Mouse (Mus musculus) liver, adult 2 months (tissue): Measurements from ENCODE around the gene Spns1.

Source experiments
- CTCF ChIP-seq: fragments of 200-500 bp; IDR thresholded peaks from 2 replicates; pipeline ENCODE4 v1.5.1; 2011; ENCODE audit warnings: low read depth, low read length, control low read depth
- POLR2A ChIP-seq: fragments of 200-500 bp; IDR thresholded peaks from 2 replicates; pipeline ENCODE4 v1.6.1; 2011; ENCODE audit warnings: low read length, control low read depth; ENCODE audit not compliant: insufficient read depth; ENCODE audit errors: extremely low read depth

DNA sequence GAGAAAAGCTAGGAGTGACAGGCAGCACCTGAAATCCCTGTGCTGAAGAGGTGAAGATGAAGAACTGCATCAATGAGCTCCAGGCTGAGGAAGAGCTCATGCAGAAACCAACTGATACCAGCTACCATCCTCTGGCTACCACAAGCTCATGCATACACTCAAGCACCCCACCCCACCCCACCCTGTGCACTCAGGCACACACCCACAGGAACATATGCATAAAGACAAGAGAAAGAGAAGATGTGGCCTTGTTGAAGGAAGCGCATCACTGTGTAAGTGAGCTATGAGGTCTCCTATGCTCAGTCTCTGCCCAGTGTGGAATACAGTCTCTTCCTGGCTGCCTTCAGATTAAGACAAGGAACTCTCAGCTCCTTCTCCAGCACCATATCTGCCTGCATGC lies 10.9 kb upstream of the Spns1 start:
- TF ChIP-seq POLR2A (no peak), CTCF (no peak)
